Mouse (Mus musculus) small intestine, adult 2 months (tissue): ENCODE results near the gene Dcbld1. TPM values are rescaled to one million over a fixed set of nuclear protein-coding genes. Genes with fewer than 3 reads are reported as not detected.

Source experiments
- H3K27ac ChIP-seq: fragments of 200-500 bp; 2 replicates; pipeline ENCODE4 v1.5.1; 2012; ENCODE audit warnings: low read depth, low read length, control low read depth, inconsistent platforms; ENCODE audit not compliant: insufficient read depth
- H3K27me3 ChIP-seq: fragments of 200-500 bp; 2 replicates; pipeline ENCODE4 v1.6.1; 2012; ENCODE audit warnings: mild to moderate bottlenecking, moderate library complexity, low read length, inconsistent platforms; ENCODE audit not compliant: control insufficient read depth, insufficient read depth
- H3K36me3 ChIP-seq: fragments of 200-500 bp; 2 replicates; pipeline ENCODE4 v1.6.1; 2012; ENCODE audit warnings: mild to moderate bottlenecking, low read length, control low read depth, inconsistent platforms; ENCODE audit not compliant: control insufficient read depth, insufficient read depth
- H3K4me1 ChIP-seq: fragments of 200-500 bp; 2 replicates; pipeline ENCODE4 v1.6.1; 2012; ENCODE audit warnings: low read length, inconsistent platforms, mixed read lengths; ENCODE audit not compliant: control insufficient read depth, insufficient read depth, insufficient read length
- H3K4me3 ChIP-seq: fragments of 200-500 bp; 2 replicates; pipeline ENCODE4 v1.5.1; 2012; ENCODE audit warnings: low read depth, mild to moderate bottlenecking, control low read depth, inconsistent platforms, low read length, moderate library complexity
- CTCF ChIP-seq: fragments of 200-500 bp; IDR thresholded peaks from 2 replicates; pipeline ENCODE4 v1.5.1; 2012; ENCODE audit warnings: low read depth, mild to moderate bottlenecking, control low read depth, inconsistent platforms, low read length, moderate library complexity, mixed read lengths; ENCODE audit not compliant: insufficient replicate concordance, insufficient read length; ENCODE audit errors: extremely low read depth
- POLR2A ChIP-seq: fragments of 200-500 bp; IDR thresholded peaks from 2 replicates; pipeline ENCODE4 v1.6.1; 2012; ENCODE audit warnings: low read depth, mild to moderate bottlenecking, control low read depth, inconsistent platforms, low read length, moderate library complexity
- WGBS: fragments of 180-500 bp; shearing (Covaris S2); methylation state at CpG from one replicate; pipeline ENCODE4 v1.1.7; 2018; 5-methylcytosine and 5-hydroxymethylcytosine counted together
- polyA plus RNA-seq: library from polyadenylated mRNA; depleted of rRNA; stranded (reverse); fragments of >200 nt; gene quantifications from 2 replicates; pipeline ENCODE4 v1.2.3, GENCODE M21; 2012; rRNA removed

The Dcbld1 gene
- 13.7 and 21.0 TPM in 2 replicates for polyA plus RNA-seq

GRCm38 (mm10) chr10:52233301-52233968 is at the start of gene Dcbld1:
Gene Dcbld1 (plus strand): TSS chr10:52233619.
- under 1% methylated on average over 58 of the region's 60 CpGs for WGBS
- H3K36me3 ChIP-seq = no peaks in the 10 kb centered on the region
- peaks cover 7% of the 10 kb centered on the region; the same call in 1 of the 2 replicates for H3K4me1 ChIP-seq
- peak within 1 kb of the TSS; percentile 78 for H3K4me3 ChIP-seq
- H3K27ac ChIP-seq = peak within 1 kb of the TSS; percentile 98
- TF ChIP-seq CTCF (no peak), POLR2A (peak; percentile 95)
- H3K27me3 ChIP-seq = no peaks in the 10 kb centered on the region

GRCm38 (mm10) chr10:52185900-52186299 is 47.5 kb upstream of the Dcbld1 start:
- no peaks in the 10 kb centered on the region for H3K36me3 ChIP-seq
- H3K4me1 ChIP-seq = no peaks in the 10 kb centered on the region
- H3K27ac ChIP-seq = no peak overlapping the region
- no peaks in the 10 kb centered on the region for H3K27me3 ChIP-seq
- WGBS = 90% methylated on average over 4 of the region's 4 CpGs
- H3K4me3 ChIP-seq = no peak overlapping the region
- TF ChIP-seq POLR2A (no peak), CTCF (no peak)

- Histone ChIP-seq H3K4me1 (no peaks in the 10 kb centered on the region), H3K4me3 (no peak within 1 kb of the TSS), H3K36me3 (0 out of 2 replicates have a peak, but pooled peaks cover 1% of the 10 kb centered on the region), H3K27me3 (no peaks in the 10 kb centered on the region), H3K27ac (peak within 1 kb of the TSS; percentile 73)
- 32% methylated on average over 7 of the region's 7 CpGs for WGBS
- no peak for TF ChIP-seq CTCF
- TF ChIP-seq POLR2A = no peak
These were observed 38.2 kb upstream of the Dcbld1 start, which contains the start of gene Ros1 for GRCm38 (mm10) chr10:52194957-52195852. Gene Ros1 (minus strand): TSS chr10:52195244.

DNA sequence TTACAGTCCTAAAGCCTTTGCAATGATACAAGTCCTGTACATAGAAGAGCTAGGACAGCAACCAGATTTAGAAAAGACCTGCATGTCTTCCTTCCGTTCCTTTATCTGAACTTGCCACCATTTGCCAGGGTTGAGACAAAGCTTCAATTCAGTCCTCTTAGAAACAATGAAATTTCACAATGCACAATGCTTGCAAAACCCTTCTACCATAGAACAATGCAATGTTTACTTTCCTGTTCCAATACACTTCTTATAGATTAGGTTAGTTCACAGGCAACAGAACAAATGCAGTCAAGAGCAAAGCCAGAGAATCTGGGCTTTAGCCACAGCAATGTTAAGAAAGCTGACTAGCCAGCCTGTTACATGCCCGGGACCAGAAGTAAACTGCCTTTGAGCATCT is 29.4 kb upstream of the Dcbld1 start:
- H3K36me3 ChIP-seq = no peaks in the 10 kb centered on the region
- no peaks in the 10 kb centered on the region for H3K4me1 ChIP-seq
- H3K27ac ChIP-seq = no peak overlapping the region
- TF ChIP-seq CTCF (no peak), POLR2A (no peak)
- no peak overlapping the region for H3K4me3 ChIP-seq
- H3K27me3 ChIP-seq = no peaks in the 10 kb centered on the region
- 81% methylated on average over 2 of the region's 2 CpGs for WGBS

GRCm38 (mm10) chr10:52215267-52215818 is 18.1 kb upstream of the Dcbld1 start:
- Histone ChIP-seq H3K27ac (no peak overlapping the region), H3K27me3 (no peaks in the 10 kb centered on the region), H3K36me3 (no peaks in the 10 kb centered on the region), H3K4me3 (no peak overlapping the region), H3K4me1 (peaks cover 4% of the 10 kb centered on the region; the same call in 1 of the 2 replicates)
- TF ChIP-seq CTCF = no peak
- no peak for TF ChIP-seq POLR2A
- WGBS = 22% methylated on average over 2 of the region's 2 CpGs

- H3K27me3 ChIP-seq = no peaks in the 10 kb centered on the region
- 18% methylated on average over 7 of the region's 7 CpGs for WGBS
- TF ChIP-seq CTCF (peak; percentile 93; the same call in 1 of the 2 replicates), POLR2A (no peak)
- H3K4me3 ChIP-seq = no peak overlapping the region
- H3K27ac ChIP-seq = no peak overlapping the region
- H3K36me3 ChIP-seq = no peaks in the 10 kb centered on the region
- H3K4me1 ChIP-seq = peaks cover 4% of the 10 kb centered on the region; the same call in 1 of the 2 replicates
These were observed 16.4 kb upstream of the Dcbld1 start for GRCm38 (mm10) chr10:52216797-52217563.
